Mouse (Mus musculus) heart, embryonic 16.5 days (tissue): ENCODE measurements around the gene Slc4a1. TPM values are rescaled to one million over a fixed set of nuclear protein-coding genes. Genes with fewer than 3 reads are reported as not detected.

Experiments used
- ATAC-seq: fragments of 200-750 bp; cut with Nextera tagmentation; replicated peaks from 2 replicates; pipeline ENCODE4 v1.8.0; 2017; ENCODE audit warnings: moderate number of reproducible peaks; ENCODE audit not compliant: insufficient read depth, low FRiP score; ENCODE audit errors: extremely low read depth
- H3K27ac ChIP-seq: fragments of 300-500 bp; sonication (generic); 2 replicates; pipeline ENCODE4 v1.5.1; 2014; ENCODE audit warnings: mild to moderate bottlenecking, low read length, control low read depth, moderate library complexity
- H3K27me3 ChIP-seq: fragments of 300-500 bp; sonication (generic); 2 replicates; pipeline ENCODE4 v1.6.1; 2014; ENCODE audit warnings: low read length, mixed read lengths; ENCODE audit not compliant: control insufficient read depth, insufficient read depth
- H3K36me3 ChIP-seq: fragments of 300-500 bp; sonication (generic); 2 replicates; pipeline ENCODE4 v1.6.1; 2014; ENCODE audit not compliant: control insufficient read depth, insufficient read depth
- H3K4me1 ChIP-seq: fragments of 300-500 bp; sonication (generic); 2 replicates; pipeline ENCODE4 v1.6.1; 2014; ENCODE audit warnings: low read length, mixed read lengths; ENCODE audit not compliant: control insufficient read depth, insufficient read depth
- H3K4me2 ChIP-seq: fragments of 300-500 bp; sonication (generic); 2 replicates; pipeline ENCODE4 v1.6.1; 2014; ENCODE audit warnings: low read depth, mild to moderate bottlenecking, control low read depth, low read length
- H3K4me3 ChIP-seq: fragments of 300-500 bp; sonication (generic); 2 replicates; pipeline ENCODE4 v1.5.1; 2014; ENCODE audit warnings: mild to moderate bottlenecking, control low read depth, low read length
- H3K9ac ChIP-seq: fragments of 300-500 bp; sonication (generic); 2 replicates; pipeline ENCODE4 v1.6.1; 2014; ENCODE audit warnings: low read length, control low read depth
- H3K9me3 ChIP-seq: fragments of 300-500 bp; sonication (generic); replicated peaks from 2 replicates; pipeline ENCODE4 v1.6.1; 2016; ENCODE audit warnings: low read length; ENCODE audit not compliant: control insufficient read depth
- WGBS: fragments of 180-500 bp; shearing (Covaris S2); extraction: QIAGEN DNeasy Blood & Tissue Kit; methylation state at CpG from one replicate; pipeline ENCODE4 v1.1.7; 2014; 5-methylcytosine and 5-hydroxymethylcytosine counted together
- polyA plus RNA-seq: library from polyadenylated mRNA; unstranded; fragments of >200 nt; fragmentation: Nextera tagmentation; extraction: Ambion mirVana; gene quantifications from 2 replicates; pipeline ENCODE4 v1.2.1, GENCODE M21; 2015

Gene Slc4a1
- polyA plus RNA-seq, 1 experiment from 2014 or later = 14.9 TPM

DNA sequence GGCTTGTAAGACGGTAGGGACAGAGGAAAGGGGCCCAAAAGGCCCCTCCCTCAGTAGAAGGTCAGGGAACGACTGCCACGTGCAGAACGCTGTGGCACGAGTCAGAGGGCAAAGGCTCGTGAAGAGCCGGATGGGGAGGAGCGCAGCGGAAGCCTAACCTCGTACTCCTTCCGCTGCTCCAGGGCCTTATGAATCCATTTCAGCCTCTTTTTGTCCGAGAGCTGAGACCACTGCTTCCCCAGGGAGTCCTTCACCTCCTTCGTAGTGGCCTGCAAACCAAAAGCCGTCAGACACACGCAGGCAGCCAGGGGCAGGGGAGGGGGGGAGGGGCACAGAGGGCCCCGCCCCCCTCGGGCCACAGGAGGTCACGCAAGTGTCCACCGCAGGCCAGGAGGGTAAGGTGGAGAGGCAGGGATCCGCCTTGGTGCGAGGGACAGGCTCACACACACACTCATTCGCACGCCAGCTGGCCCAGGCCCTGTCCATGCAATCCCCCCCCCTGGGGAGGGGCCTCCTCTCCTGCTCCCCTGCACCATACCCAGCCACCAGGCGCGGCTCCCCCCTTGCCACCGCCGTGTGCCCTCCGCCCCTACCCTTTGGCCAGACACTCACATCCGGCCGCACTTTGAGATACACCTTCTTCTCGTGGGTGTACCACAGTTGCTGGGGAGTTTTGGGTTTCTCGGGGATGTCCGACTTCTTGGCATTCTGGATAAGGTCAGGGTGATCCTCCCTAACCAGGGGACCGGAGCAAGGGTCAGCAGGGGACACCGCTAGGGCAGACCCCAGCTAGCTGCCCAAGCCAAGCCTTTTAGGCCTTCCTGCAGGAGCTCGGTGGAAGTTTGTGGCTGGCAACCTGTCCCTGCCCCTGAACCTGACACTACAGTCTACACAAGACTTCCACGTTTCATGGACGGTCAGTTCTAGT lies 55.0 kb downstream of the Slc4a1 start:
- Histone ChIP-seq H3K4me2 (no peak overlapping the region; the same call in 1 of the 2 replicates), H3K9ac (no peak overlapping the region), H3K4me1 (peaks cover 29% of the 10 kb centered on the region), H3K27ac (no peak overlapping the region), H3K27me3 (no peaks in the 10 kb centered on the region), H3K36me3 (peaks cover 53% of the 10 kb centered on the region), H3K4me3 (no peak overlapping the region), H3K9me3 (no peaks in the 10 kb centered on the region)
- 47% methylated on average over 37 of the region's 38 CpGs for WGBS
- no peak for ATAC-seq

DNA sequence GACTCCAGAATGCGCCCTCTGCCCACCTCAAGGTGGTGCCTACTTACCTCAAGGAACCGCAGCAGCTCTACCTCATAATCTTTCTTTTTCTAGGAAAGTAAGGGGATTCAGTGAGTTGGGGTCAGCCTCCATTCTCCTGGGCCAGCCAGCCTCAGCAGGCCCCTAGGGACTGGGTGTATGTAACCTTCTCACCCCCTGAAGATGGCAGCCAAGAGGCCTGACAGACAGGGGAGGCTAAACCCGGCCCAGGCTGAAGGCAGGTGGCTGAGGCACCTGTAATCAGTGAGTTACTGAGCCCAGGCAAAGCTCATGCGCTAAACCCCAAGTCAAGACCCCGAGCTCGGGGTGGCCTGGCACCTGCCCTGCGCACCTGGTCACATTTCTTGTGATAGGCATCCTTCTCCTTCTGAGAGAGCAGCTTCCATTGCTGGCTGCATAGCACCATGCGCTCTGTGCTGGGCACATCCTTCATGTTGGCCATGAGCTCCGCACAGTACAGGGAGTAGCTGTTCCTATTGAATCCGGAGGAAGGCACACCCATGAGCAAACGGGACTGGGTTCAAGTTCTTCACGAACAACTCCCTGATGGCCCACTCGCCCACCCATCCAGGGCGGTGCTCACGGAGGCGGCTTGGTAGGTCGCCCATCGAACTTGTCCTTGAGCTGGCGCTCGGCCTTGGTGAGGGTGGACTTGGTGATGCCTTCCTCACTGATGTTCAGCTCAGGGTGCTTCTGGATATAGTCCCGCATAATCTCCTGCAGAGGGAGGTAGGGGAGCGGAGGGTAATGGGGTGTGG lies 56.0 kb downstream of the Slc4a1 start:
- peaks cover 53% of the 10 kb centered on the region for H3K36me3 ChIP-seq
- H3K9ac ChIP-seq = peak overlapping the region; percentile 63
- ATAC-seq = no peak
- no peaks in the 10 kb centered on the region for H3K9me3 ChIP-seq
- 88% methylated on average over 22 of the region's 22 CpGs for WGBS
- peak overlapping the region; percentile 57 for H3K4me3 ChIP-seq
- peaks cover 22% of the 10 kb centered on the region for H3K4me1 ChIP-seq
- peak overlapping the region; percentile 78 for H3K27ac ChIP-seq
- H3K4me2 ChIP-seq = peak overlapping the region; percentile 82
- no peaks in the 10 kb centered on the region for H3K27me3 ChIP-seq

DNA sequence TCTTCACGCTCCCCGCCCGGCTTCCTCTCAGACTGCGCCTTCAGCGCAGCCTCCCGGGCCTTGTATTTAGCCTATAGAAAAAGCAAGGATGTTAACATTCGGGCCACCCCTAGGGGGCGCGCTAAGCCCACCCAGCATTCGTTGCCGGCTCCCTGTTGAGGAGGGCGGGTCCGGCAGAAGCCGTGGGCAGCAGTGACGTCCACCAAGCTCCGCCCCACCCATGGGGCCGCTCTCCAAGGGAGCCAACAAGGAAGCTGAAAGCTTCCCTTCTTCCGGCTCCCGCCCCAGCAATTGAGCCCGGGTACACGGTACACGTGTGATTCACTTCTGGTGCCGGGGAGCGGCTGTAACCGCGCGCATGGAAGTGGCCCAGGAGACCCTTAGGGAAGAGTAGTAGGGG lies 57.0 kb downstream of the Slc4a1 start:
- under 1% methylated on average over 27 of the region's 27 CpGs for WGBS
- Histone ChIP-seq H3K4me1 (peaks cover 22% of the 10 kb centered on the region), H3K27ac (peak overlapping the region; percentile 78), H3K9me3 (no peaks in the 10 kb centered on the region), H3K4me2 (peak overlapping the region; percentile 82), H3K27me3 (no peaks in the 10 kb centered on the region), H3K4me3 (peak overlapping the region; percentile 57), H3K36me3 (peaks cover 42% of the 10 kb centered on the region), H3K9ac (peak overlapping the region; percentile 63)
- ATAC-seq = peak; percentile 96

DNA sequence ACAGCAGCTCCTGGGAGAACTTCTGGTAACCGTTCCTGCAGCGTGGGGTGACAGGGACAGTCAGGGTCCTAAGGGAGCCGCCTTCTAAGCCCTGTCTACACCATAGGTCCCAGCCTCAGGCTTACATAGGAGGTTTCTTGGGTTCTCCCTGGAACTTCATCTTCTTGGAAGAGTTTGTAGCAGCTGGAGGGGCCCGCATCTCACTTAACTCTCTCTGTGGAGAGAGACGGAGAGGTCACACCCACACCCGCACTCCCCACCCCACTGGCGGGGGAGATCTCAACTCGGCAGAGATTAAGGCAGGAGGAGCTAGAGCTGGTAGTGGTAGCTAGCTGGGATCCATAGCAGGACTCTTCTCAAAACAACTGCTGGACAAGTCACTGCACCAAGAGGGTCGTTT lies 57.9 kb downstream of the Slc4a1 start:
- H3K9me3 ChIP-seq = no peaks in the 10 kb centered on the region
- no peak for ATAC-seq
- no peak overlapping the region for H3K27ac ChIP-seq
- no peak overlapping the region for H3K4me3 ChIP-seq
- peaks cover 34% of the 10 kb centered on the region for H3K36me3 ChIP-seq
- H3K9ac ChIP-seq = no peak overlapping the region
- no peaks in the 10 kb centered on the region for H3K27me3 ChIP-seq
- peaks cover 22% of the 10 kb centered on the region for H3K4me1 ChIP-seq
- WGBS = 74% methylated on average over 9 of the region's 9 CpGs
- no peak overlapping the region for H3K4me2 ChIP-seq

DNA sequence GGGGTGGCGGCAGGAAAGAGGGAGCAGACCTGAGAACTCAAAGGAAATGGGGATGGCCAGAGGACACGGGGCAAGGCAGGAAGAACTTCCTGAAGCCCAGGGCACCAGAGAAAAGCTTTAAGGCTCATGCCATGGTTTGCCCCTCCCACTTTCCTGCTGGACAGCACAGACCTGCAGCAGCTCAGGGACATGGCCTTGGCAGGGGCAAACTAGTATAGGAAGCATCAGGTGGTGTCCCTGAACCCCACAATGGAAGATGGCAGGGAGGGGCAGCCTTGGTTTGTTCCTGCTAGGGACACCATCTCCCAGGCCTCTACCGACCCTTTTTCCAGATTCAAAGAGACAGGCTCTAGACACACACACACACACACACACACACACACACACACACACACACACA lies 60.6 kb downstream of the Slc4a1 start:
- WGBS = 55% methylated on average over 3 of the region's 3 CpGs
- Histone ChIP-seq H3K36me3 (peaks cover 28% of the 10 kb centered on the region), H3K9ac (no peak overlapping the region), H3K9me3 (no peaks in the 10 kb centered on the region), H3K4me2 (no peak overlapping the region), H3K27me3 (no peaks in the 10 kb centered on the region), H3K4me3 (no peak overlapping the region), H3K4me1 (peaks cover 14% of the 10 kb centered on the region), H3K27ac (no peak overlapping the region)
- ATAC-seq = no peak

DNA sequence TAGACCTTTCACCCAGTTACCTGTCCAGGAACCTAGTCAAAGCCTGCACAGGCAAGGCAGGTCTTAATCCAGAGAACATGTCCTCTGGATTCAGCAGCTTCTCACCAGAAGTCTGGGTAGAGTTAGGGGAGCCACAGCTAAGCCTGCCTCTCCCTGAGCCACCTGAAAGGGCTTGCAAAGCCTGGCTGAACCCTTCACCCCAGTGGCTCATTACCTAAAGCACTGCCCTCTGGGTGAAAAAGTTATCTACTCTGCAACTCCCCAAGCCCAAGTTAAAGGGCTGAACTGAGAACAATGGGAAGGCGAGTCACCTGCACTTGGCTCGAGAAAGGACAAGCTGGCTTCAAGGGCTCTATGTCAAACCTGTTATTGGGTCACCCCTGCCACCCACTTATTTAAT lies 61.9 kb downstream of the Slc4a1 start:
- no peaks in the 10 kb centered on the region for H3K27me3 ChIP-seq
- peaks cover 22% of the 10 kb centered on the region for H3K36me3 ChIP-seq
- H3K27ac ChIP-seq = no peak overlapping the region
- no peaks in the 10 kb centered on the region for H3K9me3 ChIP-seq
- H3K4me1 ChIP-seq = peaks cover 4% of the 10 kb centered on the region
- WGBS = 51% methylated on average over 2 of the region's 2 CpGs
- H3K4me2 ChIP-seq = no peak overlapping the region
- no peak overlapping the region for H3K9ac ChIP-seq
- no peak for ATAC-seq
- no peak overlapping the region for H3K4me3 ChIP-seq

DNA sequence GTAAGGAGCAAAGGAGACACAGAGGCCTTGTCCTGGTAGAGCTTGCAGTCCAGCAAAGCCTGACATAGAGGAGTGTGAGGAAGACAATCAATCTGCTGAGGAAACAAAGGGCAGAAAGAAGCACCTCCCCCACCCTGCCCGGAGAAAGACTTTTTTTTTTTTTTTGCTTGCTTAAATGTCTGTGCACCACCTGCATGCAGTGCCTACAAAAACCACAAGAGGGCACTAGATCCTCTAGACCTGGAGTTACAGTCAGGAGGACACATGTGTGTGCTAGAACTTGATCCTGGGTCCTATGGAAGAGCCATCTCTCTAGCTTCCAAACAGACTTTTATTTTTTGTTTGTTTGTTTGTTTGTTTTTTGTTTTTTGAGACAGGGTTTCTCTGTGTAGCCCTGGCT lies 66.2 kb downstream of the Slc4a1 start:
- Histone ChIP-seq H3K4me3 (no peak overlapping the region), H3K4me2 (no peak overlapping the region), H3K4me1 (peaks cover 13% of the 10 kb centered on the region), H3K27ac (no peak overlapping the region), H3K9ac (no peak overlapping the region), H3K36me3 (no peaks in the 10 kb centered on the region), H3K27me3 (no peaks in the 10 kb centered on the region), H3K9me3 (no peaks in the 10 kb centered on the region)
- no peak for ATAC-seq
- WGBS = 20% methylated on average over 1 of the region's 1 CpGs
